Mouse (Mus musculus): ENCODE data around the gene Ptpn22.

The Ptpn22 gene

DNA sequence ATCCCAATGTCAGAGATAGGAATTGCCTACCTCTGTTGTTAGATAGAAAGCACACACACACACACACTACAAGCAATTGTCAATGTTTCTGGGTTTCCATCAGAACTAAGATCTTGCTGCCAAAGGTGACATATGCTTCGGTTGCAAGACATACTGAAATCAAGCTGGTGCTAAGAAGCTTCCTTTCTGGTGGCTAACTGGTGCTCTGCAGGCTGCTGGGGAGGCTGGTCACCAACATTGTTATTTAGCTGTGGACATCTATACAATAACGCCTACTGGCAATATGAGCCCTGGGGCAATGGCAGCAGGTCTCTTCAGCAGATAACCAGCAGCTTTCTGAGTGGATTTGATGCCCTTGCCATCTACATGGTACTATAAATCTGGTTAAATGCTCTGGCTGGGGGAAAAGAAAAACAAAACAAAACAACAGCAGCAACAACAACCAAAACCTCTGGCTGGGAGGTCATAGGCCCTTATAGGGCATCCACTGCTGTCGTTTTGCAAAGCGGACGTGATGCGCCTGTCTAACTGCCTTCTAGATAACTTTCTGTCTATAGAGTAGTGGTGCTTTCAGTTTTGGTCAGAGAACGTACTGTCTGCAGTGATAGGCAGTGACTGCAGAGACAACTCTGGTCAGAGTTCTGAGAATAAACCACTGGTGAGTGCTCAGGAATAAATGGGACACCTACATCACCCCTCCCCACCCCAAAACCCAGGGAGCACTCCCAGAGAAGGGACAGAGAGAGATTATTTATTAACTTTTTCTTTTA is 2.4 kb upstream of the Ptpn22 start:
- 0 out of 2 replicates have a peak, but pooled peaks have one; percentile 18 for ATAC-seq (ENCODE audit: insufficient number of reproducible peaks, low FRiP score, low TSS enrichment)

GRCm38 (mm10) chr3:103857977-103858563 is 1.5 kb upstream of the Ptpn22 start:
- no peak for ATAC-seq (ENCODE audit: insufficient number of reproducible peaks, low FRiP score, low TSS enrichment)

GRCm38 (mm10) chr3:103859851-103860391 is 326 bp downstream of the Ptpn22 start:
- no peak for ATAC-seq (ENCODE audit: insufficient number of reproducible peaks, low FRiP score, low TSS enrichment)

- no peak for ATAC-seq (ENCODE audit: insufficient number of reproducible peaks, low FRiP score, low TSS enrichment)
These were observed 3.2 kb downstream of the Ptpn22 start for GRCm38 (mm10) chr3:103862721-103863220.

DNA sequence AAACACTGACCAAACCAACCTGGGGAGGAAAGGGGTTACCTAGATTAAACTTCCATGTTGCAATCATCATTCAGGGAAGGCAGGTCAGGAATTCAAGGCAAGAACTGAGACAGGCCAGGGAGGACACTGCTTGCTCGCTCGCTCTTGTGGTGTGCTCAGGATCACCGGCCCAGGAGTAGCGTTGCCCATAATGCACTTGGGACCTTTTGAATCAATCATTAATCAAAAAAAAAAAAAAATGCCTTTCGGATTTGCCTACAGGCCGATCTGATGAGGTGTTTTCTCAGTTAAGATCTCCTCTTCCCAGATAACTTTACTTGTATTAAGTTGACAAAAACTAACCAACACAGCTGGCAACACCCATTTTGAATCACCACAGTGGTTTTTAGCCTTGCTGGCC is 4.6 kb downstream of the Ptpn22 start:
- ATAC-seq (ENCODE audit: insufficient number of reproducible peaks, low FRiP score, low TSS enrichment): no peak

DNA sequence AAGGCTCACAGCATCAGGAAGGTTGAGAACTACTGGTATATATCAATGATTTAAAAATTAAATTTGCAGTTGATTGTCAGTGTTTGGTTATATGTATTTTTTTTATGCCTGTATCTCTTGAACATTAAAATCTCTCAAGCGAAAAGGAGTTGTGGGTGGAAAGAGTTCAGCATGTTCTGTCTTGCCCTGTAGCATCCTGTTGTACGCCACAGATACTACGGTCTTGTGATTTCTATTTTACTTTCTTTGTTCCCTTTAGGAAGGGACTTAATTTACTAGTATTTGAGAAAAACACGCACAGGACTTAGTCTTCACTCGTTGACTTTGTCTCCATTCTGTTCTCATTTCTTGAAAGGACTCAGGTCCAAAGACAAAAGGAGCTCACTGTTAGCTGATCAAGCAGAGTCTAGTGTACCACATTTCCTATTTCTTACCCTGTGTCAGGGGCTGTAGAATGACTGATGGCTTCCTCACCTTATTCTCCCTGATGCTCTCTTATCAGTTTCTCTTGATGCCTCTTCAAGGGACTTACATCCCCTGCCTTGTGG is 7.9 kb downstream of the Ptpn22 start:
- ATAC-seq (ENCODE audit: insufficient number of reproducible peaks, low FRiP score, low TSS enrichment): no peak

GRCm38 (mm10) chr3:103868008-103868407 is 8.4 kb downstream of the Ptpn22 start:
- no peak for ATAC-seq (ENCODE audit: insufficient number of reproducible peaks, low FRiP score, low TSS enrichment)

GRCm38 (mm10) chr3:103872663-103873098 is 13.1 kb downstream of the Ptpn22 start:
- ATAC-seq (ENCODE audit: insufficient number of reproducible peaks, low FRiP score, low TSS enrichment): no peak

GRCm38 (mm10) chr3:103874329-103874728 is 14.7 kb downstream of the Ptpn22 start:
- no peak for ATAC-seq (ENCODE audit: insufficient number of reproducible peaks, low FRiP score, low TSS enrichment)

DNA sequence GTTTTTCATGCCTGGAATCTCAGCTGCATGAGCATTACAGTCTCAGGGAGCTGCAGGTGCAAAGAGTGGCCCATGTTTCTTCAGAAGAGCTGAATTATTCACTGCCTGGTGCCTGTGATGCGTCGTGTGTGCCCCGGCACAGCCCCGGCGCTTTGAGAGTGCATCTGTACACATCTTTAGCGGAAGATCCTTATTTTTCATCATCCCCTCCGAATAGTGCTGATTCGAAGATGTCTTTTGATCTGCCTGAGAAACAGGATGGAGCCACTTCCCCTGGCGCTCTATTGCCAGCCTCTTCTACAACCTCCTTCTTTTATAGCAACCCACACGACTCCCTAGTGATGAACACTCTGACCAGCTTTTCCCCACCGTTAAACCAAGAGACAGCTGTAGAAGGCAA is 26.4 kb downstream of the Ptpn22 start:
- ATAC-seq (ENCODE audit: insufficient number of reproducible peaks, low FRiP score, low TSS enrichment): no peak

- ATAC-seq (ENCODE audit: insufficient number of reproducible peaks, low FRiP score, low TSS enrichment): no peak
These were observed 28.0 kb downstream of the Ptpn22 start for GRCm38 (mm10) chr3:103887581-103887980.

DNA sequence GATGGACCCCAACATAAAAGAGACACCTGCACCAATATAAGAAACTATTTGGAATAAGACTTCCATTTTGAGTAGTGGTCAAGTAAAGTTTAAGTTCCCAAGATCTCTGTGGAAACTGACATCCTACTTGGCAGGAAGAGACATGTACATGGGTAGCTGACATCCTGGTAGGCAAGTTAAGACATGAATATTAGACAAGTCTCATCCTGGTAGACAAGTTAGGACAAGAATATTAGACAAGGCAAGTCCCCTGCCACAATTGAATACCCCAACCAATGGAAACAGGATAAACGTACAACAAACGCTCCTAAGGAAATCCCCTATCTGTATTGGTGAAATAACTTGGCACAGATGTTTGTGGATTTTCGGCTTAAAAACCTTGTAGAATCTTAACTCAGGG is 33.8 kb downstream of the Ptpn22 start:
- no peak for ATAC-seq (ENCODE audit: insufficient number of reproducible peaks, low FRiP score, low TSS enrichment)

DNA sequence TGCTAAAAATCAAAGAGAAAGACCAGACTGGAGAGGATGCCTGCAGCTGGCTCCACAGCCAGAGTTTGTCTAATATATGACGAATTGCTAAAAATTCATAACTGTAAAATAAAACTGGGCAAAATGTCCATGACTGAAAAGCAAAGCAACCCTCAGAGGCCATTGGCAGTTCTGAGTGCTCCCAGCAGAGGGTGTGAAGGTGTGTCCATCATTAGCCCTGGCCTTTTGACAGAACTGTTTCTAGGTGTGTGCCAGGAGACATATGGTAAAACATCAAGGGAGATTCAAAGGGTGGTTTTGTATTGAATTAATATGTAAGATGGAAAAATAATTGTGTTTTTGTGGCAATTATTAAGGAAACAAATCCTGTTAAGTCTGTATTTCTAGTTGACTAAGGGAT is 45.1 kb downstream of the Ptpn22 start:
- no peak; the same call in 1 of the 2 replicates for ATAC-seq (ENCODE audit: insufficient number of reproducible peaks, low FRiP score, low TSS enrichment)

- ATAC-seq (ENCODE audit: insufficient number of reproducible peaks, low FRiP score, low TSS enrichment): no peak
These were observed 47.9 kb downstream of the Ptpn22 start for GRCm38 (mm10) chr3:103907335-103908030.

DNA sequence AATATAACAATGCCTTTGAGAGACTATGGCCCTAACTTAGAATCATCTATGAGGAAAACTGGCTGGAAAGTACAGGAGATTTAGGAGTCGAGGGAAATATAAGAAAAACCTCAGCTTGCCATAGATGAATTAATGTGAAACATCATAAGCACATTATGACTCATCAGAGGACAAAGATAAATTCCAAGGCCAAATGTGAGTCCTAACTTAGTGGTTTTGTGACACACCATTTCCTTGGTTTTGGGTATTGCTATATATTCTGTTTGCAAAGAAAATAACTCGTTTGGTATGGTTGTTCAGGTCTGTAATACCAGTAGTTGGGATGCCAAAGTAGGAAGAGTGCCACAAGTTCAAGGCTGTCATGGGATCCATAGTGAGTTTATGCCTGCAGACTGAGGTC is 49.2 kb downstream of the Ptpn22 start:
- ATAC-seq (ENCODE audit: insufficient number of reproducible peaks, low FRiP score, low TSS enrichment): no peak

- ATAC-seq (ENCODE audit: insufficient number of reproducible peaks, low FRiP score, low TSS enrichment): 0 out of 2 replicates have a peak, but pooled peaks have one; percentile 15
These were observed 53.9 kb downstream of the Ptpn22 start for GRCm38 (mm10) chr3:103913451-103913961.

- peak; percentile 99 for ATAC-seq (ENCODE audit: insufficient number of reproducible peaks, low FRiP score, low TSS enrichment)
These were observed 54.5 kb downstream of the Ptpn22 start, which contains the start of gene Rsbn1 for GRCm38 (mm10) chr3:103914010-103914669. Gene Rsbn1 (plus strand): TSS chr3:103914120.

- ATAC-seq (ENCODE audit: insufficient number of reproducible peaks, low FRiP score, low TSS enrichment): peak; percentile 71
These were observed 55.3 kb downstream of the Ptpn22 start for GRCm38 (mm10) chr3:103914732-103915508.

DNA sequence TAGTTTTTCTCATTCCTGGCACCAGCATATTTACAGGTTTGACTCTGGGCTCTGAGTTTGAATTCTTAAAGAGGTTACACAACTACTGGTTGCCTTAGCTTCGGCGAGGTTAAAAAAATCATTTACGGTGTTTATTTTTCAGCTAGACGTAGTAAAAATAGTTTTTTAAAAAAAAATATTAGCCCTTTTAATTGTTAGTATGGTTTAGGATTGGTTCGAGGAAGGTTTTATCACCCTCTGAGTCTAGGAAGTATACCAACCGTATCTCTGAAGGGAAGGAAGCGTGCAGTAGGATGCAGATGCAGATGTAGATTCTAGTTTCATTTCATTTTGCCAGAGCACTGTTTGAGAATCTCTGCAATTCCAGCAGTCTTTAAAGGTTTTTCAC is 55.9 kb downstream of the Ptpn22 start:
- ATAC-seq (ENCODE audit: insufficient number of reproducible peaks, low FRiP score, low TSS enrichment): no peak
